Mouse (Mus musculus): ENCODE measurements around the gene Lect2. TPM values are rescaled to one million over a fixed set of nuclear protein-coding genes. Genes with fewer than 3 reads are reported as not detected.

Lect2 gene
- polyA plus RNA-seq, 2 experiments: not detected

DNA sequence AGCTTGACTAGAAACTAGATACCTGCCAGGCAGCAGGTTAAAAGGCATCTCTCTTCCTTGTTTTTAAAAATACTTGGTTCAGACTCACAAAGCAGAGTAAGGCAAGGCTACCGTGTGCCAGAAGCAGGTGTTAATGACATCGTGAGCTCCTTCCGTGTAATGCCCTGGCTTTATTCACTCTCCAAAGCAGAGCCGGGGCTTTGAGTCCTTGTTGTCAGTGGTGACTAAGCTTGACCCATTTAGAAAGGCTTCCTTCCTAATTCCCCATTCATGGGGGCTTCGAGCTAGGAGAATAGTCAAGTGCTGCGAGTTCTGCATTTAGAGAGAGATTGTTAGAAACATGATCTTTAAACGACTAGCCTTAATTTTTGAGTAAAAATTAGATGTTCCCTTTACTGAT, 31.5 kb downstream of the Lect2 start:
- DNase-seq (ENCODE audit: low spot score): no peak
- no peak for ATAC-seq (ENCODE audit: low FRiP score, low read depth)

DNA sequence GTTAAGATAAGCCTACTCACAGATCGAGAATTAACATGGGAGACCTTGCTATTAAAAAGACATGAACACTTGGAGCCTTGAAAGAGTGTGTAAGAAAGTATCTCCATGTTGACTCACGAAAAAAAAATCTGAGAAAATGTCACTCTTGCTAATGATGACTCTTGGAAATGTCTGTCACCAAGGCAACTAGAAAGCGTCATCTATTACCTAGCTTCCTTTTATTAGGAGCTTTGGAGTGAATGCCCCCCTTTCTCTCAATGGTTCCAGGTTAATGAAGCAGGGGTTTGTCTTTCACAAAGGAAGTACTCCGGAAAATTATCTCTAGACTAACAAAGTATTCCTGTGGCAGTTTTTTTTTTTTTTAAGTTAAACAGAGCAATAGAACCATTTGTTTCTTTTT, 32.0 kb downstream of the Lect2 start:
- WGBS: 83% methylated on average over 4 of the region's 4 CpGs
- ATAC-seq (ENCODE audit: low FRiP score, low read depth): no peak
- TF ChIP-seq POLR2A (IDR thresholded peaks at IDR 0.05; ENCODE audit: borderline replicate concordance, extremely low read depth, insufficient read depth, insufficient read length): no peak
- Histone ChIP-seq H3K4me1 (ENCODE audit: control insufficient read depth, insufficient read depth, low read length) (no peaks in the 10 kb centered on the region), H3K27me3 (ENCODE audit: control insufficient read depth, insufficient read depth, low read length) (no peaks in the 10 kb centered on the region), H3K4me3 (replicated peaks; ENCODE audit: low read length) (no peak overlapping the region), H3K27ac (replicated peaks; ENCODE audit: low read depth, low read length) (no peak overlapping the region), H3K36me3 (ENCODE audit: control insufficient read depth, insufficient read depth, low read length) (no peaks in the 10 kb centered on the region), H3K9me3 (ENCODE audit: control insufficient read depth, low read length) (no peaks in the 10 kb centered on the region), H3K9ac (ENCODE audit: low read depth, low read length, severe bottlenecking) (no peak overlapping the region), H3K4me2 (replicated peaks; ENCODE audit: low read depth, low read length, severe bottlenecking) (no peak overlapping the region)
- DNase-seq (ENCODE audit: low spot score): no peak

More for the DNA sequence above, 31.5 kb downstream of the Lect2 start:
- no peaks in the 10 kb centered on the region for H3K9me3 ChIP-seq (ENCODE audit: control insufficient read depth, low read length)
- H3K4me1 ChIP-seq (ENCODE audit: control insufficient read depth, insufficient read depth, low read length): no peaks in the 10 kb centered on the region
- TF ChIP-seq POLR2A (IDR thresholded peaks at IDR 0.05; ENCODE audit: borderline replicate concordance, extremely low read depth, insufficient read depth, insufficient read length): no peak
- no peaks in the 10 kb centered on the region for H3K36me3 ChIP-seq (ENCODE audit: control insufficient read depth, insufficient read depth, low read length)
- H3K9ac ChIP-seq (ENCODE audit: low read depth, low read length, severe bottlenecking): no peak overlapping the region
- H3K27me3 ChIP-seq (ENCODE audit: control insufficient read depth, insufficient read depth, low read length): no peaks in the 10 kb centered on the region
- no peak overlapping the region for H3K27ac ChIP-seq (replicated peaks; ENCODE audit: low read depth, low read length)
- H3K4me2 ChIP-seq (replicated peaks; ENCODE audit: low read depth, low read length, severe bottlenecking): no peak overlapping the region
- 61% methylated on average over 7 of the region's 7 CpGs for WGBS
- no peak overlapping the region for H3K4me3 ChIP-seq (replicated peaks; ENCODE audit: low read length)

DNA sequence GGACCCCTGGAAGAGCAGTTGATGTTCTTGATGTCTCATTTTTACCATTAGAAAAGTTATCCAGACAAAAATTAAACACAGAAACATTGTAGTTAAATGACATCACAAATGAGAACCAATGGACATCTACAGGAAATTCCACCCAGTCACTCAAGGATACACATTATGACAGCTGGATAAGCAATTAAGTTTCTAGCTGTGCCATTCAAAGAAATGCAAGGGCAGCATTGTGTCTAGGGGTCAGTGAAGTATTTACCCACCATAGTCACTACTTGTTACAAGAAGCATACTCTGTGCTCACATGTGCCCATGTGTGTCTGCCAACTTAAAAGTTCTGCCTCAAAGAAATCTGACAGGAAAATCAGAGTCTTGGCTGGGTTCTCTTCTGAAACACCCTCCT, 34.7 kb downstream of the Lect2 start:
- ATAC-seq (ENCODE audit: low FRiP score, low read depth) (no peak), DNase-seq (ENCODE audit: low spot score) (no peak)
- no peaks in the 10 kb centered on the region for H3K4me1 ChIP-seq (ENCODE audit: control insufficient read depth, insufficient read depth, low read length)

DNA sequence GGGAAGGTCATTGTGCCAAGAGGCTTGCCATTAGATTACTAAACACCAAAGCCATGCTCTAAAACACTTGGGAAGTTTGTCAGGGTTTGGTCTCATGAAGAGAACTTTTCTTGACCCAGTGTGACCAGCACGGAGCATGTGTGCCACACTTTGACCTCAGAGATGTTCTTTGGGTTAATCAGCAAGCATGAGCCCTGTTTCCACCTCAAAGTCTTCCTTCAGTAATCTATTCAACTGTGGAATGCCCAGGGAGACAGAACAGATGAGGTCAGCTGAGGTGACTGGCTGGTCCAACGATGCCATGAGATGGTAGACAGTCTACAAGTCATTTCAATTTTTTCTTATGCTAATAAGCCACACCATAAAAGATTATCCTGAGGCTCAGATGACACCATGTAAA, 38.5 kb downstream of the Lect2 start:
- TF ChIP-seq POLR2A (IDR thresholded peaks at IDR 0.05; ENCODE audit: borderline replicate concordance, extremely low read depth, insufficient read depth, insufficient read length): no peak
- no peak overlapping the region for H3K4me2 ChIP-seq (replicated peaks; ENCODE audit: low read depth, low read length, severe bottlenecking)
- no peak overlapping the region for H3K27ac ChIP-seq (replicated peaks; ENCODE audit: low read depth, low read length)
- 70% methylated on average over 2 of the region's 2 CpGs for WGBS
- DNase-seq (ENCODE audit: low spot score) (no peak), ATAC-seq (ENCODE audit: low FRiP score, low read depth) (no peak)
- no peak overlapping the region for H3K9ac ChIP-seq (ENCODE audit: low read depth, low read length, severe bottlenecking)
- H3K27me3 ChIP-seq (ENCODE audit: control insufficient read depth, insufficient read depth, low read length): no peaks in the 10 kb centered on the region
- H3K9me3 ChIP-seq (ENCODE audit: control insufficient read depth, low read length): no peaks in the 10 kb centered on the region
- no peaks in the 10 kb centered on the region for H3K36me3 ChIP-seq (ENCODE audit: control insufficient read depth, insufficient read depth, low read length)
- H3K4me1 ChIP-seq (ENCODE audit: control insufficient read depth, insufficient read depth, low read length): no peaks in the 10 kb centered on the region
- H3K4me3 ChIP-seq (replicated peaks; ENCODE audit: low read length): no peak overlapping the region

More for the DNA sequence above, 34.7 kb downstream of the Lect2 start:
- Histone ChIP-seq H3K27me3 (ENCODE audit: control insufficient read depth, insufficient read depth, low read length) (no peaks in the 10 kb centered on the region), H3K36me3 (ENCODE audit: control insufficient read depth, insufficient read depth, low read length) (no peaks in the 10 kb centered on the region), H3K4me3 (replicated peaks; ENCODE audit: low read length) (no peak overlapping the region), H3K27ac (replicated peaks; ENCODE audit: low read depth, low read length) (no peak overlapping the region), H3K4me2 (replicated peaks; ENCODE audit: low read depth, low read length, severe bottlenecking) (no peak overlapping the region), H3K9ac (ENCODE audit: low read depth, low read length, severe bottlenecking) (no peak overlapping the region), H3K9me3 (ENCODE audit: control insufficient read depth, low read length) (no peaks in the 10 kb centered on the region)
- no peak for TF ChIP-seq POLR2A (IDR thresholded peaks at IDR 0.05; ENCODE audit: borderline replicate concordance, extremely low read depth, insufficient read depth, insufficient read length)

DNA sequence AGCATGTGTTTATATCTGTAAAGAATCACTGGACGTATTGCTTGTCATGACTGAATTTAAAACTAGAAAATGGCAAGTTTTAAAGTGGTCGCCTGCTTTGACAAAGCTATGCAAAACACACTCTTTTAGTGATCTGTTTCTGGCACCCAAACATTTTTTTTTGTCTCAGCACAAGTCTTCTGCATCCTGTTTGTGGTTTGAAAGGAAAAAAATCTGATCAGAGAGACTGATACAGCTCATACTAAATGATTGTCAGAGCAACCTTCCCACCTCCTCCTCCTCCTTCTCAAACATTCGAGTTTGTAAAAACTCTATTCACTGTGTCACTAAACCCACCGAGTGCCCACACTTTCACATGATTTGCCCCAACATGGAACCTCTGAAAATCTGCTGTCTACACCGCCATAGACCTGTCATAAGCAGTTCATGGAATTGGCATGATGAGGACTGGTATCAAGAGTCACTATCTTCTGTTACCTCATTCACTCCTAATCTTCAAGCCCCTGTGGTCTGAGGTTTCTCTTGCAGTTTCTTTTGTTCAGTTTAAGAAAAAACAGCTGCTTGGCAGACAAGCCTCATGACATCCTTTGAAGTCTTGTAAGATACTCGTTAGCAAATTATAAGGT, 41.3 kb downstream of the Lect2 start:
- no peaks in the 10 kb centered on the region for H3K9me3 ChIP-seq (ENCODE audit: control insufficient read depth, low read length)
- 73% methylated on average over 6 of the region's 6 CpGs for WGBS
- TF ChIP-seq POLR2A (IDR thresholded peaks at IDR 0.05; ENCODE audit: borderline replicate concordance, extremely low read depth, insufficient read depth, insufficient read length): no peak
- no peak overlapping the region for H3K9ac ChIP-seq (ENCODE audit: low read depth, low read length, severe bottlenecking)
- no peak overlapping the region for H3K27ac ChIP-seq (replicated peaks; ENCODE audit: low read depth, low read length)
- DNase-seq (ENCODE audit: low spot score) (no peak), ATAC-seq (ENCODE audit: low FRiP score, low read depth) (no peak)
- no peak overlapping the region for H3K4me2 ChIP-seq (replicated peaks; ENCODE audit: low read depth, low read length, severe bottlenecking)
- H3K36me3 ChIP-seq (ENCODE audit: control insufficient read depth, insufficient read depth, low read length): no peaks in the 10 kb centered on the region
- H3K4me3 ChIP-seq (replicated peaks; ENCODE audit: low read length): no peak overlapping the region
- H3K4me1 ChIP-seq (ENCODE audit: control insufficient read depth, insufficient read depth, low read length): no peaks in the 10 kb centered on the region
- H3K27me3 ChIP-seq (ENCODE audit: control insufficient read depth, insufficient read depth, low read length): no peaks in the 10 kb centered on the region

Measured in limb, embryonic 14.5 days (tissue).